11 mouse cellular contexts compared by ENCODE assay signal in genomic region chr4:128635894-128636585, GRCm38 (mm10). TPM values are rescaled to one million over a fixed set of nuclear protein-coding genes. Genes with fewer than 3 reads are reported as not detected.
DNase-seq lines count a peak whose midpoint lies in the region; ATAC-seq and TF ChIP-seq lines count a peak whose summit lies in the region.
"Had no signal": no experiment of that assay in that cellular context is flagged by ENCODE, and none has a peak within 500 bp of the region (broad histone marks: within the 10 kb centered on the region; RNA-seq: fewer than 3 reads in every experiment).

No protein-coding gene starts in this region.

- 53% methylated on average over 10 of the region's 10 CpGs for WGBS in lung, adult 2 months
- WGBS in embryonic facial prominence, embryonic 10.5 days, result 65% methylated on average over 10 of the region's 10 CpGs
- 33% methylated on average over 10 of the region's 10 CpGs for WGBS in kidney, embryonic 16.5 days
- 44% methylated on average over 10 of the region's 10 CpGs for WGBS in lung, postnatal 0 days

- H3K9me3 ChIP-seq in embryonic facial prominence, embryonic 10.5 days, result no peaks in the 10 kb centered on the region
- no peaks in the 10 kb centered on the region for H3K9me3 ChIP-seq in kidney, embryonic 16.5 days (ENCODE audit: low read length)
- no peaks in the 10 kb centered on the region for H3K9me3 ChIP-seq in lung, postnatal 0 days (ENCODE audit: low read length)

- no peak for TF ChIP-seq POLR2A in lung, adult 2 months (IDR thresholded peaks at IDR 0.05; ENCODE audit: borderline replicate concordance, extremely low read depth, low read depth, low read length)

- H3K27ac ChIP-seq in embryonic facial prominence, embryonic 10.5 days (replicated peaks), result 0 out of 2 replicates have a peak overlapping the region, but pooled peaks have one; percentile 37
- peak overlapping the region; percentile 83 for H3K27ac ChIP-seq in kidney, embryonic 16.5 days (ENCODE audit: low read length)
- H3K27ac ChIP-seq in lung, postnatal 0 days (ENCODE audit: low read length), result 0 out of 2 replicates have a peak overlapping the region, but pooled peaks have one; percentile 17
- H3K27ac ChIP-seq: gastrocnemius, adult 2 months had no signal

- H3K36me3 ChIP-seq in embryonic facial prominence, embryonic 10.5 days (replicated peaks), result no peaks in the 10 kb centered on the region
- no peaks in the 10 kb centered on the region for H3K36me3 ChIP-seq in kidney, embryonic 16.5 days (ENCODE audit: insufficient read depth, low read length)
- no peaks in the 10 kb centered on the region for H3K36me3 ChIP-seq in lung, postnatal 0 days (ENCODE audit: insufficient read depth, low read length)

- H3K4me3 ChIP-seq in lung, adult 2 months (replicated peaks; ENCODE audit: extremely low read depth, low read depth, low read length), result no peak overlapping the region
- H3K4me3 ChIP-seq in embryonic facial prominence, embryonic 10.5 days, result no peak overlapping the region
- no peak overlapping the region for H3K4me3 ChIP-seq in kidney, embryonic 16.5 days (ENCODE audit: low read length)
- no peak overlapping the region for H3K4me3 ChIP-seq in lung, postnatal 0 days (ENCODE audit: low read depth, low read length)
- H3K4me3 ChIP-seq: gastrocnemius, adult 2 months had no signal

- no peak for TF ChIP-seq CTCF in lung, adult 2 months (IDR thresholded peaks at IDR 0.05; ENCODE audit: insufficient read depth, low read length)
- peak; percentile 23; the same call in 1 of the 2 replicates for TF ChIP-seq CTCF in lung, postnatal 0 days (IDR thresholded peaks at IDR 0.05)

- no peaks in the 10 kb centered on the region for H3K27me3 ChIP-seq in embryonic facial prominence, embryonic 10.5 days (replicated peaks; ENCODE audit: low read depth, poor library complexity, severe bottlenecking)
- no peaks in the 10 kb centered on the region for H3K27me3 ChIP-seq in kidney, embryonic 16.5 days (ENCODE audit: insufficient read depth, low read length)
- no peaks in the 10 kb centered on the region for H3K27me3 ChIP-seq in lung, postnatal 0 days (replicated peaks; ENCODE audit: insufficient read depth, low read length)

- no peak for TF ChIP-seq EP300 in lung, postnatal 0 days (IDR thresholded peaks at IDR 0.05)

- no peak overlapping the region for H3K9ac ChIP-seq in kidney, embryonic 16.5 days (replicated peaks; ENCODE audit: low read length)
- no peak overlapping the region for H3K9ac ChIP-seq in lung, postnatal 0 days (replicated peaks; ENCODE audit: low read depth)

- H3K4me1 ChIP-seq in lung, adult 2 months (ENCODE audit: control insufficient read depth, insufficient read depth, low read length), result peaks cover 5% of the 10 kb centered on the region
- peaks cover 41% of the 10 kb centered on the region for H3K4me1 ChIP-seq in embryonic facial prominence, embryonic 10.5 days
- H3K4me1 ChIP-seq in kidney, embryonic 16.5 days (ENCODE audit: insufficient read depth, low read length), result peaks cover 44% of the 10 kb centered on the region
- peaks cover 10% of the 10 kb centered on the region; the same call in 1 of the 2 replicates for H3K4me1 ChIP-seq in lung, postnatal 0 days (ENCODE audit: insufficient read depth, low read depth, low read length)

- peak; percentile 64 for ATAC-seq in kidney, embryonic 16.5 days (ENCODE audit: low FRiP score, low TSS enrichment)
- ATAC-seq in lung, postnatal 0 days, result peak; percentile 30

- DNase-seq in lung, adult 2 months, result peak; percentile 23
- DNase-seq in lung, postnatal 25 days (ENCODE audit: low spot score), result no peak
- no peak for DNase-seq in embryonic facial prominence, embryonic 10.5 days (ENCODE audit: low spot score)
- DNase-seq in lung, postnatal 0 days (ENCODE audit: low spot score), result peak; percentile 35
- no peak for DNase-seq in layer of hippocampus, postnatal 25 days (ENCODE audit: extremely low spot score in 1 of 2, low spot score in 1 of 2)
- no peak for DNase-seq in T-cell, adult 2 months (ENCODE audit: low spot score)
- no peak for DNase-seq in thymus, adult 18-20 months
- DNase-seq: cerebellum, adult 8-10 months; gastrocnemius, adult 2 months; layer of hippocampus, postnatal 36 days had no signal

- no peak overlapping the region for H3K4me2 ChIP-seq in kidney, embryonic 16.5 days (replicated peaks; ENCODE audit: low read depth, low read length)
- H3K4me2 ChIP-seq in lung, postnatal 0 days (replicated peaks; ENCODE audit: low read depth, low read length), result no peak overlapping the region

RNA-seq across cellular contexts. Expression of gene Tlr12, which starts 17.6 kb away (rescaled TPM):
- polyA plus RNA-seq in lung, adult 2 months (2012; rRNA removed), result 1.4 and 1.8 TPM in 2 replicates
- polyA plus RNA-seq in embryonic facial prominence, embryonic 10.5 days (2016; fragmentation: Nextera tagmentation; extraction: Ambion mirVana), result 0.41 and 0.60 TPM in 2 replicates
- polyA plus RNA-seq in kidney, embryonic 16.5 days (2015; fragmentation: Nextera tagmentation; extraction: Ambion mirVana), result 3.5 and 4.3 TPM in 2 replicates
- 2.2 and 3.0 TPM in 2 replicates for polyA plus RNA-seq in lung, postnatal 0 days (2015; fragmentation: Nextera tagmentation; extraction: Ambion mirVana)
- under 1 TPM; 0.71 to 0.80 TPM for total RNA-seq in layer of hippocampus, postnatal 25 days (2021)
- total RNA-seq: gastrocnemius, adult 2 months had no signal

RNA-seq across cellular contexts. Expression of gene Phc2, which starts 18.5 kb away (rescaled TPM):
- polyA plus RNA-seq in lung, adult 2 months (2012; rRNA removed), result 125 and 126 TPM in 2 replicates
- 69.5 and 84.4 TPM in 2 replicates for polyA plus RNA-seq in embryonic facial prominence, embryonic 10.5 days (2016; fragmentation: Nextera tagmentation; extraction: Ambion mirVana)
- 19.4 and 21.4 TPM in 2 replicates for polyA plus RNA-seq in kidney, embryonic 16.5 days (2015; fragmentation: Nextera tagmentation; extraction: Ambion mirVana)
- polyA plus RNA-seq in lung, postnatal 0 days (2015; fragmentation: Nextera tagmentation; extraction: Ambion mirVana), result 53.6 and 56.3 TPM in 2 replicates
- total RNA-seq in layer of hippocampus, postnatal 25 days (2021), result 10 to 100 TPM; 93.8 to 95.1 TPM

RNA-seq across cellular contexts. Expression of gene Zscan20, which starts 26.1 kb away (rescaled TPM):
- polyA plus RNA-seq in lung, adult 2 months (2012; rRNA removed), result 2.4 and 2.5 TPM in 2 replicates
- 7.1 and 7.8 TPM in 2 replicates for polyA plus RNA-seq in embryonic facial prominence, embryonic 10.5 days (2016; fragmentation: Nextera tagmentation; extraction: Ambion mirVana)
- 4.8 and 6.6 TPM in 2 replicates for polyA plus RNA-seq in kidney, embryonic 16.5 days (2015; fragmentation: Nextera tagmentation; extraction: Ambion mirVana)
- polyA plus RNA-seq in lung, postnatal 0 days (2015; fragmentation: Nextera tagmentation; extraction: Ambion mirVana), result 1.1 and 1.5 TPM in 2 replicates
- 10 to 100 TPM in 1 of 2 experiments, 1 to 10 TPM in 1; 9.1 to 10.9 TPM for total RNA-seq in layer of hippocampus, postnatal 25 days (2021)

Comparison
In these comparisons a context has a peak if more than half of its experiments do, and no peak if none do; other contexts are left out.
1. DNase-seq: peak in lung, adult 2 months (single experiment) and lung, postnatal 0 days (single experiment); none in lung, postnatal 25 days (single experiment), embryonic facial prominence, embryonic 10.5 days (single experiment), layer of hippocampus, postnatal 25 days (0 of 2), T-cell, adult 2 months (single experiment) and thymus, adult 18-20 months (0 of 2).
2. H3K27ac ChIP-seq: peak in every context shown above with its lines; median percentile 83 in kidney, embryonic 16.5 days; 37 in embryonic facial prominence, embryonic 10.5 days; 17 in lung, postnatal 0 days.